8 mouse cellular contexts compared by ENCODE assay signal in the genomic region with DNA sequence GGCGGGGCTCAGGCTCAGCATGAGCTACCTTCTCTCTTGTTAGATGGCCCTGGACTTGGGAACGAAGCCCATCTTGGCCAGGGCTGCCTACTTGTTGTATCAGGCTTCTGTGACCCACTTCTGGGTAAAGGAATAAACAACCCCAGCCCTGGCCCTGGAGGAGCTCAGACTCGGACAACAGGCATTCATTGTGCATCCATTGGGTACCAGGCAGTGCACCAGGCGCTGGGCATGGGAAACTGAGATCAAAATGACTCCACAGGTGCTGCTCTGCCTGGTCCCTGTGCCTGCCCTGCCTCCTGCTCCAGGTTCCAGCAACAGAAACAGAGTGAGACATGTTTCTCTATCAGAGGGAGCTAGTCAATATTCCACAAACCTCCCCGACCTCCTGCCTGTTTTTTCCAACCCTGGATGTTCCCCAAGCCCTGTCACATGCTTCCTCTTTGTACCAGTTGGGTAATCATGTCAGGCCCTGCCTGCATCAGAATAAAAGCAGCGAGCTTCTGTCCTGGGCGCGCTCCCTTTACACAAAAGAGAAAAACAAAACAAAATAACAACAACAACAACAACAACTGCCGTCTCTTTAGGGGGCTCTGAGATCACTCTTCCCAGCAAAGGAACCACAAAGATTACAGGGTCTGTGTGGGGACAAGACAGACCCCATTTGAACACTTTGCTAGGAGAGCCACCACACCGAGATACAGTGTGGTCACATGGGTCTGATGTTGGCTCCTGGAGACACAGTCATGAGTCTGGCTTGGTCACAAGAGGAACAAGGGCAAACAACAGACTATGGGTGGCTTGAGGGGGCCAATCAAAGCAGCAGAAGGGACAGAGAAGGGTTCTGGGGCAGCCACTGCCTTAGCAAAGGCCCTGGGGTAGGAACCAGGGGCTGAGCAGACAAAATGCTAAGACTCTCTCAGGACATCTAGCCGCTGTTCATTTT. TPM values are rescaled to one million over a fixed set of nuclear protein-coding genes. Genes with fewer than 3 reads are reported as not detected.
A peak's percentile ranks its signal among the peaks of the same experiment; 100 is the strongest.
DNase-seq lines count a peak whose midpoint lies in the region; ATAC-seq and TF ChIP-seq lines count a peak whose summit lies in the region.

No protein-coding gene starts in this region.

- H3K36me3 ChIP-seq in hindbrain, postnatal 0 days (ENCODE audit: insufficient read depth, low read length) = no peaks in the 10 kb centered on the region
- no peaks in the 10 kb centered on the region for H3K36me3 ChIP-seq in hindbrain, embryonic 13.5 days

- H3K9me3 ChIP-seq in hindbrain, postnatal 0 days (ENCODE audit: low read length) = no peaks in the 10 kb centered on the region
- H3K9me3 ChIP-seq in hindbrain, embryonic 13.5 days = no peaks in the 10 kb centered on the region

- no peak for DNase-seq in hindbrain, postnatal 0 days (ENCODE audit: low spot score)
- DNase-seq in layer of hippocampus, adult 11-12 months (ENCODE audit: low spot score) = peak; percentile 72
- peak; percentile 62 for DNase-seq in lung, postnatal 36 days
- no peak for DNase-seq in ovary, adult 18-20 months (ENCODE audit: low spot score)
- DNase-seq in embryo, embryonic 9.5 days (ENCODE audit: extremely low spot score) = no peak
- DNase-seq in kidney, postnatal 10 days = no peak

- no peaks in the 10 kb centered on the region for H3K4me1 ChIP-seq in hindbrain, postnatal 0 days (ENCODE audit: insufficient read depth, low read length)
- peaks cover 44% of the 10 kb centered on the region for H3K4me1 ChIP-seq in hindbrain, embryonic 13.5 days (replicated peaks)
- H3K4me1 ChIP-seq in brown adipose tissue, adult 24 weeks (ENCODE audit: control insufficient read depth, insufficient read depth, insufficient read length, low read length) = peaks cover 21% of the 10 kb centered on the region

- ATAC-seq in hindbrain, postnatal 0 days = peak; percentile 42; the same call in 1 of the 2 replicates
- ATAC-seq in hindbrain, embryonic 13.5 days (ENCODE audit: low FRiP score) = no peak

- peak overlapping the region; percentile 58; the same call in 1 of the 2 replicates for H3K27ac ChIP-seq in hindbrain, postnatal 0 days
- no peak overlapping the region for H3K27ac ChIP-seq in hindbrain, embryonic 13.5 days
- H3K27ac ChIP-seq in brown adipose tissue, adult 24 weeks (replicated peaks; ENCODE audit: low read depth, low read length) = peak overlapping the region; percentile 99

- no peak overlapping the region for H3K9ac ChIP-seq in hindbrain, postnatal 0 days (replicated peaks; ENCODE audit: low read length)
- no peak overlapping the region for H3K9ac ChIP-seq in hindbrain, embryonic 13.5 days

- 64% methylated on average over 11 of the region's 11 CpGs for WGBS in hindbrain, postnatal 0 days
- 75% methylated on average over 11 of the region's 11 CpGs for WGBS in hindbrain, embryonic 13.5 days

- no peak overlapping the region for H3K4me3 ChIP-seq in hindbrain, postnatal 0 days (ENCODE audit: low read length)
- H3K4me3 ChIP-seq in hindbrain, embryonic 13.5 days = no peak overlapping the region
- no peak overlapping the region for H3K4me3 ChIP-seq in brown adipose tissue, adult 24 weeks (ENCODE audit: insufficient read depth, low read depth, low read length)

- TF ChIP-seq CTCF in hindbrain, postnatal 0 days (IDR thresholded peaks at IDR 0.05; ENCODE audit: low read depth) = no peak

- no peaks in the 10 kb centered on the region for H3K27me3 ChIP-seq in hindbrain, postnatal 0 days (ENCODE audit: insufficient read depth, low read length)
- no peaks in the 10 kb centered on the region for H3K27me3 ChIP-seq in hindbrain, embryonic 13.5 days

- no peak overlapping the region for H3K4me2 ChIP-seq in hindbrain, postnatal 0 days (ENCODE audit: low read depth, low read length)
- H3K4me2 ChIP-seq in hindbrain, embryonic 13.5 days = no peak overlapping the region

RNA-seq across cellular contexts. Expression of gene 1190005I06Rik, which starts 27.9 kb away (rescaled TPM):
- total RNA-seq in hindbrain, postnatal 0 days (2014; rRNA removed) = 12.3 and 26.5 TPM in 2 replicates
- 17.3 and 20.6 TPM in 2 replicates for polyA plus RNA-seq in hindbrain, postnatal 0 days (2015; fragmentation: Nextera tagmentation; extraction: Ambion mirVana)
- 8.9 and 11.0 TPM in 2 replicates for polyA plus RNA-seq in hindbrain, embryonic 13.5 days (2015; fragmentation: Nextera tagmentation; extraction: Ambion mirVana)
- polyA plus RNA-seq in brown adipose tissue, adult 24 weeks (2012; ENCODE audit: insufficient read depth, insufficient read length, missing spikeins) = 49.2 and 62.6 TPM in 2 replicates

RNA-seq across cellular contexts. Expression of gene Gins2, which starts 30.4 kb away (rescaled TPM):
- total RNA-seq in hindbrain, postnatal 0 days (2014; rRNA removed) = 2.8 and 12.3 TPM in 2 replicates
- polyA plus RNA-seq in hindbrain, postnatal 0 days (2015; fragmentation: Nextera tagmentation; extraction: Ambion mirVana) = 17.2 and 20.6 TPM in 2 replicates
- polyA plus RNA-seq in hindbrain, embryonic 13.5 days (2015; fragmentation: Nextera tagmentation; extraction: Ambion mirVana) = 23.1 and 24.5 TPM in 2 replicates
- polyA plus RNA-seq in brown adipose tissue, adult 24 weeks (2012; ENCODE audit: insufficient read depth, insufficient read length, missing spikeins) = 5.4 and 6.5 TPM in 2 replicates

RNA-seq across cellular contexts. Expression of gene Gm27021, which starts 48.4 kb away (rescaled TPM):
- total RNA-seq in hindbrain, postnatal 0 days (2014; rRNA removed) = 3.1 and 7.0 TPM in 2 replicates
- polyA plus RNA-seq in hindbrain, postnatal 0 days (2015; fragmentation: Nextera tagmentation; extraction: Ambion mirVana) = 10.2 and 10.9 TPM in 2 replicates
- polyA plus RNA-seq in hindbrain, embryonic 13.5 days (2015; fragmentation: Nextera tagmentation; extraction: Ambion mirVana) = 5.2 and 6.0 TPM in 2 replicates
- not detected in 2 replicates for polyA plus RNA-seq in brown adipose tissue, adult 24 weeks (2012; ENCODE audit: insufficient read depth, insufficient read length, missing spikeins)

RNA-seq across cellular contexts. Expression of gene Cox4i1, which starts 48.5 kb away (rescaled TPM):
- 545 and 609 TPM in 2 replicates for total RNA-seq in hindbrain, postnatal 0 days (2014; rRNA removed)
- polyA plus RNA-seq in hindbrain, postnatal 0 days (2015; fragmentation: Nextera tagmentation; extraction: Ambion mirVana) = 1,628 and 1,662 TPM in 2 replicates
- 1,116 and 1,159 TPM in 2 replicates for polyA plus RNA-seq in hindbrain, embryonic 13.5 days (2015; fragmentation: Nextera tagmentation; extraction: Ambion mirVana)
- 3,967 and 4,844 TPM in 2 replicates for polyA plus RNA-seq in brown adipose tissue, adult 24 weeks (2012; ENCODE audit: insufficient read depth, insufficient read length, missing spikeins)

RNA-seq across cellular contexts. Expression of gene Emc8, which starts 48.9 kb away (rescaled TPM):
- total RNA-seq in hindbrain, postnatal 0 days (2014; rRNA removed) = 55.3 and 87.9 TPM in 2 replicates
- polyA plus RNA-seq in hindbrain, postnatal 0 days (2015; fragmentation: Nextera tagmentation; extraction: Ambion mirVana) = 124 and 128 TPM in 2 replicates
- 135 and 150 TPM in 2 replicates for polyA plus RNA-seq in hindbrain, embryonic 13.5 days (2015; fragmentation: Nextera tagmentation; extraction: Ambion mirVana)
- 78.9 and 99.3 TPM in 2 replicates for polyA plus RNA-seq in brown adipose tissue, adult 24 weeks (2012; ENCODE audit: insufficient read depth, insufficient read length, missing spikeins)

Comparison
In these comparisons a context has a peak if more than half of its experiments do, and no peak if none do; other contexts are left out.
1. DNase-seq: peak in layer of hippocampus, adult 11-12 months (single experiment) and lung, postnatal 36 days (single experiment); none in hindbrain, postnatal 0 days (single experiment), ovary, adult 18-20 months (single experiment), embryo, embryonic 9.5 days (single experiment) and kidney, postnatal 10 days (single experiment).